Mouse (Mus musculus): ENCODE data around the gene Aes.

GRCm38 (mm10) chr10:81580441-81581070 is 21.3 kb downstream of the Aes start:
- TF ChIP-seq TAL1 (IDR thresholded peaks at IDR 0.05; ENCODE audit: low read length) (no peak), GATA1 (IDR thresholded peaks at IDR 0.05; ENCODE audit: low read length) (no peak)
